Mouse (Mus musculus): ENCODE results near the gene Ppp1r14a. TPM values are rescaled to one million over a fixed set of nuclear protein-coding genes. Genes with fewer than 3 reads are reported as not detected.

Ppp1r14a gene
- total RNA-seq, 1 experiment from 2014 or later = not detected

GRCm38 (mm10) chr7:29277510-29277909, 11.6 kb upstream of the Ppp1r14a start:
- no peak for ATAC-seq (replicated peaks; ENCODE audit: low read depth, poor library complexity, severe bottlenecking)

DNA sequence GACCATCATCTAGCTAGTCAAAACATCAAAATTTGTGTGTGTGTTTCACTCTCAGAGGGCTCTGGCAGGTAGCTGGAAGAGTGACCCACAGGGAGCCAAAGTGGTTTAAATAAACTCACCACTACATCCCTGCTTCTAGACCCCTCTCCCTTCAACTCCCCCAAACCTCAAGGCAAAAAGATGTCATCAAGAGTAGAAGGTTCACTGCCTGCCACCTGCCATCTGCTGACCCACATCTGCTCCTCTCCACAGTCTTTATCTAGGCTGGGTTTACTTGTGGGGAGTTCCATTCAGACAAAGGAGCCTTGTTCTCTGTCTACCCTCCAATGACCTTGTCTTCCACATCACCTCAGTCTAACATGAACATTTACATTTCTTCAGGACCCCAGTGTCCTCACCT, 9.8 kb upstream of the Ppp1r14a start:
- ATAC-seq (replicated peaks; ENCODE audit: low read depth, poor library complexity, severe bottlenecking) = no peak

GRCm38 (mm10) chr7:29279924-29280323, 9.2 kb upstream of the Ppp1r14a start:
- ATAC-seq (replicated peaks; ENCODE audit: low read depth, poor library complexity, severe bottlenecking) = no peak

DNA sequence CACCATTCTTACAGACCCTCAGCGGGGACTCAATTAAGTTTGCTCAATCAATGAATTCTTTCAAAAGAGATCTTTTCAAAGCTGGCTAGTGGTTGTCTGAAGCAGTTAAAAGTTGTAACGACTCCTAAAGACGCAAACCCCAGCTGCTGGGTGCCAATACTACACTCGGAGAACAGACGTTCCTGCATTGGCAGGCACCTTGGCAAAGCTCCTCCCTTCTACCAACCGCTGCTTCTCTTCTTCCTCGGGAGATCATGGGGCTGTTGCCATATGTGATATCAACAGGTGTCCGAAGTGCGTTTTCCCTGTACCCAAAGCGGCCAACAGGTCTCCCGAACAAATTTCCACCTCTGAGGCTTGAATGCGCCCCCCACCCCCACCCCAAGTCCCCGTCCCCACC, 8.3 kb upstream of the Ppp1r14a start:
- peak; percentile 40; the same call in 1 of the 2 replicates for ATAC-seq (replicated peaks; ENCODE audit: low read depth, poor library complexity, severe bottlenecking)

GRCm38 (mm10) chr7:29281201-29282073, 7.7 kb upstream of the Ppp1r14a start, which contains the start of gene Spint2:
Spint2 (minus strand) TSS chr7:29281912.
- ATAC-seq (replicated peaks; ENCODE audit: low read depth, poor library complexity, severe bottlenecking) = peak; percentile 65

DNA sequence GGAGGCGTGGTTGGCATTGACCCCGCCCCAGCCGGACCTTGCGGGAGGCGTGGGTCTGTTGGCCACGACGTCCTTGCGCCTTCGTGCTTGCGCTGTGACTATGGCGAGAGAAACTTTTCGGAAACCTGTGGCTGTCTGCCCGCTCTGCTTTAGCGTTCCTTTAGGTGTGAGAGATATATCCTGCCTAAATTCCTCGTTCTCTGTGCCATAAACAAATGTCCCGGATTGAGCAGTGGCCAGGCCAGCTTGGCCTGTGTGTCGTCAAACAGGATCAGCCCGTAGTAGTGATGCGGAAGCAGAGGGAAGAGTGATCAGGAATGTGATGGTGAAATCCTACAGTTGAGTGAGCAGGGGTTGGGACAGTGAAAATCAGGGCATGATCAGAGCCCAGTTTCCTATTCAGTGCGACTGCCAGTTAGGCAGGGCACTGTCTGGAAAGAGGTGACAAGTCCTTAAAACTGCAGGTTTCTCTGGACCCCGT, 7.0 kb upstream of the Ppp1r14a start:
- ATAC-seq (replicated peaks; ENCODE audit: low read depth, poor library complexity, severe bottlenecking) = peak; percentile 36; the same call in 1 of the 2 replicates

- ATAC-seq (replicated peaks; ENCODE audit: low read depth, poor library complexity, severe bottlenecking) = no peak
These were observed 5.2 kb upstream of the Ppp1r14a start for GRCm38 (mm10) chr7:29283876-29284275.

DNA sequence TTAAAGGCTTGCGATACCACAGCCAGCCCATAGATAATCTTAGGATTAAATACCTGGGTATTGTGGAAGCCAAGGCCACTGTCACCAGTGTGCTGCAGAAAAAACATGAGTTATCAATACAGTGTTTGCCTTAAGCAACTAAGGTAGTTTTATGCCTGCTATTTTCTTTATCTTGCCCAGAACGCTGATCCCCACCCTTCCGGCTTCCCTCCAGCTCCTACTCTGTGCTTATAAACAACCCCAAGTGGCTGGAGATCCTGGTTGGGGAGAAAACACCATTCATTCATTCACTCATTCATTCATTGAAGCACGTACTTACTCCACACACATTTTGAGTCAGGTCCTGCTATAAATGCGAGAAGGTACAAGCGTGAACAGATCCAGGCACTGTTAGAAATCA, 4.6 kb upstream of the Ppp1r14a start:
- ATAC-seq (replicated peaks; ENCODE audit: low read depth, poor library complexity, severe bottlenecking) = no peak

DNA sequence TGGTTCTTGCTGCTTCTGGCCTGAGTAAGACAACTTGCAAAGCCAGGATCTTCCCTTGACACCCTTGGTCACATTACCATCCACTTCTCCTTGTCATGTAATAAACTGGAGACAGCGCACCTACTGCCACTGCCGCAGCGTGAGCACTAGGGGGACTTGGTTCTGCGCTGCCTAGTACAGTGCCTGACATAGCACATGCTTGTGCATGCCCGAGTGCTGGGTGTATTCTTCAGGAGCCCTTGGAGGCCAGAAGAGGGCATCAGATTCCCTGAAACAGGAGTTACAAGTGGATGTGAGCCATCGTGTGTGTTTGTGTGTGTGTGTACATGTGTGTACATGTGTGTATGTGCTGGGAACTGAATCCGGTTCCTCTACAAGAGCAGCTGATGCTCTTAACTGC, 1.6 kb upstream of the Ppp1r14a start:
- ATAC-seq (replicated peaks; ENCODE audit: low read depth, poor library complexity, severe bottlenecking) = no peak

- no peak for ATAC-seq (replicated peaks; ENCODE audit: low read depth, poor library complexity, severe bottlenecking)
These were observed 1.0 kb upstream of the Ppp1r14a start for GRCm38 (mm10) chr7:29288079-29288478.

- ATAC-seq (replicated peaks; ENCODE audit: low read depth, poor library complexity, severe bottlenecking) = no peak
These were observed 748 bp downstream of the Ppp1r14a start for GRCm38 (mm10) chr7:29289856-29290255.

DNA sequence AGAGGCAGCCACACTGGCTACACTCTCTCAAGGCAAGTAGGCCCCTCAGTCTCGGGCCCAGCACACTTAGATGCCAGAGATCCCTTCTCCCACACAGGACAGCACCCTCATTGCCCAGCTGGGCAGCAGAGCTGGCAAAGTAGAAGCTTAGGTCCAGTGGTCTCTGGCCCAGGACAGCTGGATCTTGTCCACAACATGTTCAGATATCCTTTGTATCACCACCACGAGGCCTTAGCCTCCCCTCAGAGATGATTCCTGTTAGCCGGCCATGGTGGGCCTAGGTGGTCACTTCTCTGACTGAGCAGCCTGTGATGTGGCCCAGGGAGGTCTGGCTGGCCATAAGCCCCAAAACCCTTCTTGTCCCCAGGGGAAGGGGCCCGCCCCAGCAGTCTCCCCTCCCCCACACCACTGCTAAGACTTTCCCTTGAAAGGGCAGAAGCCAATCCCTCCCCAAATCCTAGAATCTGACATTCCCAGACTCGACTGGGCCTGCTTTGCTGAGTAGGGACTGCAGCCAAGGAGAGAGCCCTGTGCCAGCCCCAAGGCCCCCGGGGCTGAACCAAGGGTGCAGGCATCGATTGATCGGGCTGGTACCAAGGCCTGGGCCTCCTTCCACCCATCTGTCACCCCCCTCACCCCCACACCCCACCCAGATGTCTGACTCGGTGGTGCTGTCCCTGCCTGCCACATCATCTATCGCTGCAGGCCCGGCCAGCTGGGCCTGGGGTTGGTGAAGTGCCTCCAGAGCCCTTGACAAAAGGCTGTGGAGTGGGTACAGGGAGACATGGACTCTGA, 1.8 kb downstream of the Ppp1r14a start:
- no peak for ATAC-seq (replicated peaks; ENCODE audit: low read depth, poor library complexity, severe bottlenecking)

- ATAC-seq (replicated peaks; ENCODE audit: low read depth, poor library complexity, severe bottlenecking) = no peak
These were observed 2.7 kb downstream of the Ppp1r14a start for GRCm38 (mm10) chr7:29291616-29292457.

DNA sequence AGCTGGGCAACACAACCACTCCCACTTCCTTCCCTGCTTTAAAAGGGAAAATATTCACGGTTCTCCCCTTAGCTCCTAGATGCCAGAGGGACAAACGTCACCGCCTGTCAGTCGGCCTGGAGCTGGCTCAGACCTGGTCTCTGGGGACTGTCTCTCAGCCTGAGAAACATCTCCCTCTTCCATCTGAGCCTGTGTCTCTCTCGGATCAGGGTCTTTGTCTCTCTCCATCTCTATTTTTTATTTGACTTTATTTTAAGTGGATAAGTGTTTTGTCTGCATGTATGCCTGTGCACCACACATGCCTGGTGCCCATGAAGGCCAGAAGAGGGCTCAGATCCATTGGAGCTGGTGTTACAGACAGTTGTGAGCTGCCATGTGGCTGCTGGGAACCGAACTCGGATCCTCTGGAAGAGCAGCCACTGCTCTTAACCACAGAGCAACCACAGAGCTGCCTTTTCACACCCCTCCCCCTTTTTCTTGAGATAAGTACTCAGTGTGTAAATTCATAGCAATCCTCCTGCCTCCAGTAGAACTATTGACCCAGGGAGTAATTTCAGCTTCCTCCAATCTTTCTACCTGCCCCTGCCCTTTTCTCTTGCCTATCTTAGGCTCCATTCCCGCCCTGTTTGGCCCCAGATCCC, 3.5 kb downstream of the Ppp1r14a start:
- ATAC-seq (replicated peaks; ENCODE audit: low read depth, poor library complexity, severe bottlenecking) = no peak

DNA sequence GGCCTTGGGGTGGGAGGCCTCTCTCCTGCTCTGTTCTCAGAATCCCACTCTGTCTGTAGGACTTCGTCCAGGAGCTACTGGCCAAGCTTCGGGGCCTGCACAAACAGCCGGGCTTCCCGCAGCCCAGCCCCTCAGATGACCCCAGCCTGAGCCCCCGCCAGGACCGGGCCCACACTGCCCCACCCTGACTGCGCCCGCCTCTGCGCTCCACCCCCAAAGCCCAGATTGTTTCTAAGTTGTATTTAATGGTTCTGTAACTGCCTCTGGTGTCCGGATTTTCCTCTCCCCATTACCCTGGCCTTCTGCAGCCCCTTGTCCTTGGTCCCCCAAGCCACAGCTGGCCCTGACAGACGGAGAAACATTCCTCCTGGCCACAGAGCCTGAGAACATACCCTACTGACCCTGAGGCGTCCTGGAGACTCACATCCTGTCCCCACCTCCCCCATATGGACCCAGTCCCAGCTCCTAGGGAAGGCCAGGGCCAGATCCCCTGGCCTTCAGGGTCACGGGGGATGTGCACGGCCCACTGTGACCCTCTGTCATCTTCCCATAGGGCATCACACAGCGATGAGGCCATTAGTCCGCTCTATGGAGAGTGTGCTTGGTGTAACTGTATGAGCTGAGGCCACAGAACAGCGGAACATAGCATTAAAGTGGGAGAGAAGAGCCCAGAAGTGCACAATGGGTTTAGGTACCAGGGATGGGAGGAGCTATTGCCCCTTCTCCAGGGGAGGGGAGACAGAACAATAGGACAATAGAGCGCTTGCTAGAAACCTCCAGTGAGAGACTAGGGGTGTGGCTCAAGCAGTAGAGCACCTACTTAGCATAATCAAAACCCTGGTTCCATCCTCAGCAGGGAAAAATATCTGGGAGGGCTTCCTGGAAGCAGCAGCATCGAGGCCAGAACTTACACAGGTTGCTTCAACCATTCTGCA, 4.3 kb downstream of the Ppp1r14a start:
- ATAC-seq (replicated peaks; ENCODE audit: low read depth, poor library complexity, severe bottlenecking) = no peak

GRCm38 (mm10) chr7:29294111-29294761, 5.1 kb downstream of the Ppp1r14a start:
- ATAC-seq (replicated peaks; ENCODE audit: low read depth, poor library complexity, severe bottlenecking) = peak; percentile 28; the same call in 1 of the 2 replicates

GRCm38 (mm10) chr7:29295861-29296647, 6.9 kb downstream of the Ppp1r14a start:
- no peak for ATAC-seq (replicated peaks; ENCODE audit: low read depth, poor library complexity, severe bottlenecking)

Data from common myeloid progenitor, adult 5-6 weeks (primary cell).